Mouse (Mus musculus): ENCODE data around the gene Nek6.

DNA sequence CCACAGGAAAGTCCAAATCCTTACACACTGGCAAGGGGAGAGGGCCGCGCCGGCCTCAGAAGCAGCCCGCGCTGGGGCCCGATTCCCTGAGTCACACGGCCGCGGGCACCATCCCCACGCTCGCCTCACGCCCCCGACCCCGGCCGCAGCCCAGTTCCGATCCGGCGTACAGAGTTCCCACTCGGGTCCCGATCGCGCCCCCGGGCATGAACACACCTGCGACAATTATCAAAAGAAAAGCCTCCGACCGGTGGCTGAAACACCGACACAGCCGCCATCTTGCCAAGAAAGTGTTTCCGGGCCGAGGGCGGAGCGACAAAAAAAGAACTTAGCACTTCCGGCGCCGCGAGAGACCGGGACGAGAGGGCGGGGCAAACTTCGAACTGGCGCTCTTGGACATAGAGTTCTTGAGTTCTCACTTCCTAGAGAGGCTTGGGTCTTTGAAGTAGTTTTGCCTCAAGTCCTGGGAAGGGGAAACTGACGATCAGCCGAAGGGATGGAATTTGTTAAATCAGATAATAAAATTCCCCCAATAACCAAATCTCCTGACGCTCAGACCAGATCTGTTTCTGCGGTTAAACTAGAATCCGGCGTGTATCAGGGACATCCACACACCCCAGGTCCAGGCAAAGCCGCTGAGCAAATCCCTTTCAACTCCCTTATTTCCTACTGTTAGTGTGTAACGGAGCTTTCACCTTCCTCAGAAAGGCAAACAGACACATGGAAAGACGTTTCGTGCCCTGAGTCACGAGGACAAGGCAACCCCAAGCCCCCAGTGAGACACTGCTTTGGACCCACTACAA lies 132.4 kb downstream of the Nek6 start, which contains the start of gene Psmb7:
- no peak for TF ChIP-seq CTCF (IDR thresholded peaks at IDR 0.05; ENCODE audit: borderline replicate concordance, control insufficient read depth, extremely low read depth, insufficient read depth, low read length, poor library complexity)
- peak; percentile 47; the same call in 1 of the 2 replicates for TF ChIP-seq POLR2A (IDR thresholded peaks at IDR 0.05; ENCODE audit: control insufficient read depth, extremely low read depth, insufficient read depth, low read length, poor library complexity)

Data from thymus, adult 2 months (tissue).